Mouse (Mus musculus): ENCODE data around the gene Srl. TPM values are rescaled to one million over a fixed set of nuclear protein-coding genes. Genes with fewer than 3 reads are reported as not detected.

The Srl gene
- polyA plus RNA-seq, 2 experiments, result 44.2 to 53.7 TPM

GRCm38 (mm10) chr16:4547611-4548010 lies 6.0 kb upstream of the Srl start:
- no peak for TF ChIP-seq POLR2A (IDR thresholded peaks at IDR 0.05; ENCODE audit: borderline replicate concordance, extremely low read depth, insufficient read depth, insufficient read length)
- Histone ChIP-seq H3K36me3 (ENCODE audit: control insufficient read depth, insufficient read depth, low read length) (peaks cover 55% of the 10 kb centered on the region), H3K27me3 (ENCODE audit: control insufficient read depth, insufficient read depth, low read length) (no peaks in the 10 kb centered on the region), H3K9me3 (ENCODE audit: control insufficient read depth, low read length) (no peaks in the 10 kb centered on the region), H3K4me1 (ENCODE audit: control insufficient read depth, insufficient read depth, low read length) (peaks cover 15% of the 10 kb centered on the region), H3K9ac (ENCODE audit: low read depth, low read length, severe bottlenecking) (no peak overlapping the region), H3K4me3 (replicated peaks; ENCODE audit: low read length) (no peak overlapping the region), H3K27ac (replicated peaks; ENCODE audit: low read depth, low read length) (no peak overlapping the region), H3K4me2 (replicated peaks; ENCODE audit: low read depth, low read length, severe bottlenecking) (no peak overlapping the region)
- 88% methylated on average over 5 of the region's 5 CpGs for WGBS
- no peak for DNase-seq (ENCODE audit: low spot score)
- ATAC-seq (ENCODE audit: low FRiP score, low read depth), result no peak

GRCm38 (mm10) chr16:4546838-4547237 lies 5.2 kb upstream of the Srl start:
- H3K36me3 ChIP-seq (ENCODE audit: control insufficient read depth, insufficient read depth, low read length), result peaks cover 55% of the 10 kb centered on the region
- no peaks in the 10 kb centered on the region for H3K9me3 ChIP-seq (ENCODE audit: control insufficient read depth, low read length)
- H3K27ac ChIP-seq (replicated peaks; ENCODE audit: low read depth, low read length), result no peak overlapping the region
- H3K27me3 ChIP-seq (ENCODE audit: control insufficient read depth, insufficient read depth, low read length), result no peaks in the 10 kb centered on the region
- ATAC-seq (ENCODE audit: low FRiP score, low read depth), result no peak
- H3K4me3 ChIP-seq (replicated peaks; ENCODE audit: low read length), result no peak overlapping the region
- WGBS, result 90% methylated on average over 8 of the region's 8 CpGs
- no peak overlapping the region for H3K4me2 ChIP-seq (replicated peaks; ENCODE audit: low read depth, low read length, severe bottlenecking)
- no peak for DNase-seq (ENCODE audit: low spot score)
- TF ChIP-seq POLR2A (IDR thresholded peaks at IDR 0.05; ENCODE audit: borderline replicate concordance, extremely low read depth, insufficient read depth, insufficient read length), result no peak
- H3K4me1 ChIP-seq (ENCODE audit: control insufficient read depth, insufficient read depth, low read length), result peaks cover 10% of the 10 kb centered on the region
- H3K9ac ChIP-seq (ENCODE audit: low read depth, low read length, severe bottlenecking), result no peak overlapping the region

- Histone ChIP-seq H3K27ac (replicated peaks; ENCODE audit: low read depth, low read length) (no peak overlapping the region), H3K4me2 (replicated peaks; ENCODE audit: low read depth, low read length, severe bottlenecking) (no peak overlapping the region), H3K4me1 (ENCODE audit: control insufficient read depth, insufficient read depth, low read length) (peaks cover 3% of the 10 kb centered on the region; the same call in 1 of the 2 replicates), H3K36me3 (ENCODE audit: control insufficient read depth, insufficient read depth, low read length) (peaks cover 45% of the 10 kb centered on the region), H3K9me3 (ENCODE audit: control insufficient read depth, low read length) (no peaks in the 10 kb centered on the region), H3K27me3 (ENCODE audit: control insufficient read depth, insufficient read depth, low read length) (no peaks in the 10 kb centered on the region), H3K9ac (ENCODE audit: low read depth, low read length, severe bottlenecking) (no peak overlapping the region), H3K4me3 (replicated peaks; ENCODE audit: low read length) (no peak overlapping the region)
- TF ChIP-seq POLR2A (IDR thresholded peaks at IDR 0.05; ENCODE audit: borderline replicate concordance, extremely low read depth, insufficient read depth, insufficient read length), result no peak
- DNase-seq (ENCODE audit: low spot score), result no peak
- WGBS, result 82% methylated on average over 9 of the region's 9 CpGs
- ATAC-seq (ENCODE audit: low FRiP score, low read depth), result no peak
Measured at GRCm38 (mm10) chr16:4544845-4545244, 3.2 kb upstream of the Srl start.

GRCm38 (mm10) chr16:4543266-4543665 lies 1.6 kb upstream of the Srl start:
- H3K4me2 ChIP-seq (replicated peaks; ENCODE audit: low read depth, low read length, severe bottlenecking), result no peak overlapping the region
- no peak for DNase-seq (ENCODE audit: low spot score)
- 75% methylated on average over 3 of the region's 3 CpGs for WGBS
- no peak for TF ChIP-seq POLR2A (IDR thresholded peaks at IDR 0.05; ENCODE audit: borderline replicate concordance, extremely low read depth, insufficient read depth, insufficient read length)
- no peak overlapping the region for H3K9ac ChIP-seq (ENCODE audit: low read depth, low read length, severe bottlenecking)
- H3K4me3 ChIP-seq (replicated peaks; ENCODE audit: low read length), result no peak overlapping the region
- ATAC-seq (ENCODE audit: low FRiP score, low read depth), result no peak
- no peak overlapping the region for H3K27ac ChIP-seq (replicated peaks; ENCODE audit: low read depth, low read length)
- peaks cover 3% of the 10 kb centered on the region; the same call in 1 of the 2 replicates for H3K4me1 ChIP-seq (ENCODE audit: control insufficient read depth, insufficient read depth, low read length)
- peaks cover 29% of the 10 kb centered on the region for H3K36me3 ChIP-seq (ENCODE audit: control insufficient read depth, insufficient read depth, low read length)
- H3K27me3 ChIP-seq (ENCODE audit: control insufficient read depth, insufficient read depth, low read length), result no peaks in the 10 kb centered on the region
- no peaks in the 10 kb centered on the region for H3K9me3 ChIP-seq (ENCODE audit: control insufficient read depth, low read length)

GRCm38 (mm10) chr16:4542236-4542774 lies 689 bp upstream of the Srl start:
- H3K36me3 ChIP-seq (ENCODE audit: control insufficient read depth, insufficient read depth, low read length), result peaks cover 21% of the 10 kb centered on the region
- no peak for TF ChIP-seq POLR2A (IDR thresholded peaks at IDR 0.05; ENCODE audit: borderline replicate concordance, extremely low read depth, insufficient read depth, insufficient read length)
- no peak for DNase-seq (ENCODE audit: low spot score)
- WGBS, result 43% methylated on average over 7 of the region's 7 CpGs
- H3K27ac ChIP-seq (replicated peaks; ENCODE audit: low read depth, low read length), result no peak overlapping the region
- peak overlapping the region; percentile 50 for H3K4me3 ChIP-seq (replicated peaks; ENCODE audit: low read length)
- no peak for ATAC-seq (ENCODE audit: low FRiP score, low read depth)
- H3K9me3 ChIP-seq (ENCODE audit: control insufficient read depth, low read length), result no peaks in the 10 kb centered on the region
- H3K9ac ChIP-seq (ENCODE audit: low read depth, low read length, severe bottlenecking), result peak overlapping the region; percentile 36; the same call in 1 of the 2 replicates
- H3K27me3 ChIP-seq (ENCODE audit: control insufficient read depth, insufficient read depth, low read length), result no peaks in the 10 kb centered on the region
- H3K4me2 ChIP-seq (replicated peaks; ENCODE audit: low read depth, low read length, severe bottlenecking), result peak overlapping the region; percentile 56
- peaks cover 3% of the 10 kb centered on the region; the same call in 1 of the 2 replicates for H3K4me1 ChIP-seq (ENCODE audit: control insufficient read depth, insufficient read depth, low read length)

Measured in limb, embryonic 14.5 days (tissue).